Mouse (Mus musculus) 3134 (cell line): ENCODE measurements around the gene Zscan4-ps3.
"Not testable (repeated sequence)": the region's sequence is repeated elsewhere in the genome, so short reads cannot be mapped to it uniquely, and the experiment has no call there.

ENCODE experiments used
- DNase-seq: peaks from one replicate; pipeline ENCODE4 v3.0.0-alpha.2; 2011; ENCODE audit warnings: low spot score; ENCODE audit not compliant: insufficient read length; ENCODE audit errors: extremely low read depth

Zscan4-ps3 gene

DNA sequence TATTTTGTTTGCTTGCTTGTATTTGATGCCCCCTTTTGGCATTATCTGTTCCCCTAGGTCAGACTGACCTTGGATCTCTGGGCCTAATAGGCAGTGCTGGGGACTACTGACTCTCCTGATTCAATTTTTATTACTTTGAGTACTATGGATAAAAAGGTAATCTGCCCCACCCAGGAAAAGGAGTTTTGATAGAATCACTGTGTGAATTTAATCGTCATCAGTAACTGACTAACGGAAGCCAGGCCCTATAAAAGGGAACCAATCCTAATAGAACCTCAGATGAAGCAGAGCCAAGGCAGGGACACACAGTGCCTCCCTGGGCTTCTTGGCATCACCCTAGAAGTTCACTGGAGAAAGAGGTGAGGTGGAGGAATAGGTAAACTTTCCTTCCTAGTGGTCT lies at the start of gene Zscan4-ps3:
Gene Zscan4-ps3, plus strand, starts transcription at position 301 of the 400 bp plus-strand sequence.
- DNase-seq, result not testable (repeated sequence)

DNA sequence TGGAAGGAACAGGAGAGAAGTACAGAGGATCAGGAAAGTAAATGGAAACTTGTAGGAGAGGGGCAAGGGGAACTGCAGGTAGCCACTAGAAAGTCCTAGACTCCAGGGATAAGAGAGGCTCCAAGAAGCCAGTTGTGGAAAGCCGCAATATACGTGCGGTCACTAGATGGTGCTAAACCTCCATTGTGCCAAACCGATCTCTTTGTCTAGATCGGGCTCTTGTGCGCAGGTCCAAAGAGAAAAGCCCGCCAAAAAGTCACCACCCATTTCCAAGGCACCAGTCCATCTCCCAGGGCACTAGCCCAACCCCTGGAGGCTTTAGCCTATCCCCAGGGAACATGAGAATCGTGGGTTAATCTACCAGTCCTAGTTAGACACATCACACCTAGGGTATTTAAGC lies 8.0 kb downstream of the Zscan4-ps3 start:
- DNase-seq, result peak; percentile 3
